Mouse (Mus musculus): ENCODE data around the gene Mitd1. TPM values are rescaled to one million over a fixed set of nuclear protein-coding genes. Genes with fewer than 3 reads are reported as not detected.
A peak's percentile ranks its signal among the peaks of the same experiment; 100 is the strongest.

Mitd1 gene
- polyA plus RNA-seq, 1 experiment from 2014 or later: 10.3 TPM

DNA sequence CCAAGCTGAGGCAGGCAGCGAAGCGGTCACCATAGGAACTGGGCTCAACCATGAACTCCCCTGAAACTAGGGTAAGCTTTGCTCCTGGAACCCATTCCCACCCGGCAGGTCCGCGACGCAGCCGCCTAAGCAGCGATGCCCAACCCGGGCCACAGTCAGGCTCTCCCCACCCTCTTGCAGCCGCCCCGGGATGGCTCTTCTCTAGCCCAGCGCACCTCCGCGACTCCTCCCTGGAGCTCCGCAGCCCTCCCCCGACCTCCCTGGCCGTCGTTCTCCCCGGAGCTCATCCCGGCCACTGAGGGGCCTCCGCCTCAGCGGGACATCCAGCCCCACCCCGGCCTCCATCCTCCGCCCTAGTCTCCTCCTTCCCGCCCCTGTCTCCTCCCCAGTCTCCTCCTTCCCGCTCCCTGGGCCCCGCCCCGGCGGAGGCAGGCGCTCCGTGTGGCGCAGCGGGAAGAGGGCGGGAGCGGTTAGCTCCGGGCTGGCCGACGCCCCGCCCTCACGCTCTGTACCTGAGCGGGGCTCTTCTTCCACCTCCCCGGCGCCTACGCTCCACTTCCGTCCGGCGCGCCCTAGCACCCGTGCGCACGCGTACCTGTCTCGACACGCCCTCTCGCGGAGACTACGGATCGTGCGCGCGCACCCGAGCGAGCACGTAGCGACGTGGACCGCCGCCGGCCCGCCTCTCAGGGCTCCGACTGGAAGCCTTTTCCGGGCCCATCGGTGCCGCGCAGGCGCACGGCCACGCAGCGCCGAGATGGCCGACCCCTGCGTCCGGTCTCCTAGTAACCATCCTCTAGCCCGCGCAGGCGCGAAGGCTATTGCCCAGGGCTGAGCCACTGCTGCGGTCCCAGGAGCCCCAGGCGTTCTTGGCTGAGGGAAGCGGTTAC is 25.5 kb downstream of the Mitd1 start:
- Histone ChIP-seq H3K27me3 (ENCODE audit: control insufficient read depth, insufficient read depth, low read depth, low read length) (no peaks in the 10 kb centered on the region), H3K4me3 (ENCODE audit: low read depth, low read length) (peak overlapping the region; percentile 70), H3K36me3 (ENCODE audit: control insufficient read depth, insufficient read depth) (no peaks in the 10 kb centered on the region), H3K9ac (ENCODE audit: low read depth, low read length) (peak overlapping the region; percentile 87), H3K9me3 (replicated peaks; ENCODE audit: control insufficient read depth, low read length) (no peaks in the 10 kb centered on the region), H3K27ac (ENCODE audit: low read length) (peak overlapping the region; percentile 92), H3K4me2 (ENCODE audit: low read depth, low read length) (peak overlapping the region; percentile 89), H3K4me1 (ENCODE audit: control insufficient read depth, low read depth, low read length) (peaks cover 9% of the 10 kb centered on the region)
- WGBS (ENCODE audit: insufficient replicate concordance): under 1% methylated on average over 89 of the region's 90 CpGs
- peak; percentile 93 for ATAC-seq (ENCODE audit: low read depth)

- no peaks in the 10 kb centered on the region for H3K36me3 ChIP-seq (ENCODE audit: control insufficient read depth, insufficient read depth)
- H3K27me3 ChIP-seq (ENCODE audit: control insufficient read depth, insufficient read depth, low read depth, low read length): no peaks in the 10 kb centered on the region
- WGBS (ENCODE audit: insufficient replicate concordance): 39% methylated on average over 2 of the region's 2 CpGs
- no peak overlapping the region for H3K4me2 ChIP-seq (ENCODE audit: low read depth, low read length)
- no peak overlapping the region for H3K27ac ChIP-seq (ENCODE audit: low read length)
- H3K9ac ChIP-seq (ENCODE audit: low read depth, low read length): no peak overlapping the region
- H3K4me3 ChIP-seq (ENCODE audit: low read depth, low read length): no peak overlapping the region
- no peak for ATAC-seq (ENCODE audit: low read depth)
- no peaks in the 10 kb centered on the region for H3K4me1 ChIP-seq (ENCODE audit: control insufficient read depth, low read depth, low read length)
- H3K9me3 ChIP-seq (replicated peaks; ENCODE audit: control insufficient read depth, low read length): no peaks in the 10 kb centered on the region
Measured at GRCm38 (mm10) chr1:37850696-37851095, 39.5 kb downstream of the Mitd1 start.

DNA sequence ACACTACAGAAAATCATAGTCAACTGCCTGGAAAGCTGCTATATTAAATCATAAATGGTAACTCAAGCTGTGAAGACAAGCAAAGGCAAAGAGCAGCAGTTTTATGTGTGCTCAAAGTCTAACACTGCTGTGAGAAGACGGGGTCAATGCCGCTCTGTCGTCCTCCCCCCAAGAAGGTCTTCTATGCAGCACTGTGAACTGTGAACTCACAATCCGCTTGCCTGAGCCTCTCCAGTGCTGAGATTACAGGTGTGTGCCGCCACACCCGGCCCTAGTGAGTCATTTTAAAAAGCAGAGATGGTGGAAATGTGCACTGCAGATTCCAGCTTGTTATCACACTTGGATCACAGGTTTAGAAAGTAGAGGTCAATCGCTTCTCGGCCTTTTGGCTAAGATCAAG is 43.3 kb downstream of the Mitd1 start:
- H3K4me2 ChIP-seq (ENCODE audit: low read depth, low read length): no peak overlapping the region
- 66% methylated on average over 8 of the region's 8 CpGs for WGBS (ENCODE audit: insufficient replicate concordance)
- H3K9ac ChIP-seq (ENCODE audit: low read depth, low read length): no peak overlapping the region
- no peak overlapping the region for H3K27ac ChIP-seq (ENCODE audit: low read length)
- H3K9me3 ChIP-seq (replicated peaks; ENCODE audit: control insufficient read depth, low read length): no peaks in the 10 kb centered on the region
- no peak overlapping the region for H3K4me3 ChIP-seq (ENCODE audit: low read depth, low read length)
- no peaks in the 10 kb centered on the region for H3K4me1 ChIP-seq (ENCODE audit: control insufficient read depth, low read depth, low read length)
- no peak for ATAC-seq (ENCODE audit: low read depth)
- H3K27me3 ChIP-seq (ENCODE audit: control insufficient read depth, insufficient read depth, low read depth, low read length): no peaks in the 10 kb centered on the region
- H3K36me3 ChIP-seq (ENCODE audit: control insufficient read depth, insufficient read depth): no peaks in the 10 kb centered on the region

DNA sequence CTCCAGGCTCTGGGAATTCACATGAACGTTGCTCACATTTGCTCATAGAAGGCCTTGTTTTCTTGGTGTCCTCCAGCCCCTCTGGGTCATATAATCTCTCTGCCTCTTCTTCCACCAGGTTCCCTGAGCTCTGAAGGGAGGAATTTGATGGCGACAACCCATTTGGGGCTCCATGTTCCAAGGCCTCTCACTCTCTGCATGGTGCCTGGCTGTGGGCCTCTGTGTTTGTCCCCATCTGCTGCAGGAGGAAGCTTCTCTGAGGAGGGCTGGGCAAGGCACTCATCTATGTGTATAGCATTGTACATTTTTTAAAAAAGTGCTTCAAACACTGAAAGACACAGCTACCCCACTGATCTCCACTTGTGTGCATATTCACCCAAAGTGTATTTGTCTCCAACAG is 58.5 kb downstream of the Mitd1 start:
- Histone ChIP-seq H3K27ac (ENCODE audit: low read length) (no peak overlapping the region), H3K36me3 (ENCODE audit: control insufficient read depth, insufficient read depth) (no peaks in the 10 kb centered on the region), H3K4me3 (ENCODE audit: low read depth, low read length) (no peak overlapping the region), H3K4me2 (ENCODE audit: low read depth, low read length) (no peak overlapping the region), H3K9me3 (replicated peaks; ENCODE audit: control insufficient read depth, low read length) (no peaks in the 10 kb centered on the region), H3K27me3 (ENCODE audit: control insufficient read depth, insufficient read depth, low read depth, low read length) (no peaks in the 10 kb centered on the region), H3K4me1 (ENCODE audit: control insufficient read depth, low read depth, low read length) (no peaks in the 10 kb centered on the region), H3K9ac (ENCODE audit: low read depth, low read length) (no peak overlapping the region)
- WGBS (ENCODE audit: insufficient replicate concordance): 51% methylated on average over 2 of the region's 2 CpGs
- ATAC-seq (ENCODE audit: low read depth): no peak

Other genes with a start within 250 kb of the Mitd1 start
- gene 2010300C02Rik, start 170.3 kb downstream of the Mitd1 start, polyA plus RNA-seq (2015; fragmentation: Nextera tagmentation; extraction: Ambion mirVana): 0.23 and 0.42 TPM in 2 replicates
- gene Tsga10, start 24.0 kb downstream of the Mitd1 start, polyA plus RNA-seq (2015; fragmentation: Nextera tagmentation; extraction: Ambion mirVana): 1.1 and 1.4 TPM in 2 replicates
- 3.9 and 4.2 TPM in 2 replicates for gene Lipt1, start 18.7 kb downstream of the Mitd1 start, polyA plus RNA-seq (2015; fragmentation: Nextera tagmentation; extraction: Ambion mirVana)
- gene Mrpl30, start 66 bp upstream of the Mitd1 start, polyA plus RNA-seq (2015; fragmentation: Nextera tagmentation; extraction: Ambion mirVana): 130 and 141 TPM in 2 replicates
- not detected in 2 replicates for gene Lyg2, start 26.1 kb upstream of the Mitd1 start, polyA plus RNA-seq (2015; fragmentation: Nextera tagmentation; extraction: Ambion mirVana)
- not detected in 2 replicates for gene Lyg1, start 67.3 kb upstream of the Mitd1 start, polyA plus RNA-seq (2015; fragmentation: Nextera tagmentation; extraction: Ambion mirVana)
- 52.9 and 61.3 TPM in 2 replicates for gene Txndc9, start 107.5 kb upstream of the Mitd1 start, polyA plus RNA-seq (2015; fragmentation: Nextera tagmentation; extraction: Ambion mirVana)
- 13.1 and 14.7 TPM in 2 replicates for gene Eif5b, start 107.6 kb upstream of the Mitd1 start, polyA plus RNA-seq (2015; fragmentation: Nextera tagmentation; extraction: Ambion mirVana)
- 13.0 and 13.1 TPM in 2 replicates for gene Rev1, start 239.4 kb upstream of the Mitd1 start, polyA plus RNA-seq (2015; fragmentation: Nextera tagmentation; extraction: Ambion mirVana)